Mouse (Mus musculus) kidney, adult 9 months (tissue): ENCODE results near the gene Map6d1.
A peak's percentile ranks its signal among the peaks of the same experiment; 100 is the strongest.

Source experiments
- DNase-seq: peaks from one replicate; pipeline ENCODE4 v3.0.0; 2022

Gene Map6d1

GRCm38 (mm10) chr16:20185368-20185767, 55.8 kb downstream of the Map6d1 start:
- DNase-seq = peak; percentile 35
